Mouse (Mus musculus) adrenal gland (tissue): ENCODE results near the gene Gm8068.
"Not testable (repeated sequence)": the region's sequence is repeated elsewhere in the genome, so short reads cannot be mapped to it uniquely, and the experiment has no call there.

Source experiments
- intact Hi-C: fragments of 180-260 bp; cut with DNase I; formaldehyde crosslinking; loops from one replicate; pipeline ENCODE4 v1.15.1; 2025
- long read RNA-seq, 2 experiments: library from polyadenylated mRNA; unstranded; transcript quantifications; one replicate each; pipeline ENCODE4 v2.0.0; 2020; ENCODE audit warnings: borderline replicate concordance in 1 of 2; ENCODE audit not compliant: insufficient replicate concordance in 1 of 2

Gm8068 gene
- long read RNA-seq, experiment 1: 0 reads
- long read RNA-seq, experiment 2: 0 reads

DNA sequence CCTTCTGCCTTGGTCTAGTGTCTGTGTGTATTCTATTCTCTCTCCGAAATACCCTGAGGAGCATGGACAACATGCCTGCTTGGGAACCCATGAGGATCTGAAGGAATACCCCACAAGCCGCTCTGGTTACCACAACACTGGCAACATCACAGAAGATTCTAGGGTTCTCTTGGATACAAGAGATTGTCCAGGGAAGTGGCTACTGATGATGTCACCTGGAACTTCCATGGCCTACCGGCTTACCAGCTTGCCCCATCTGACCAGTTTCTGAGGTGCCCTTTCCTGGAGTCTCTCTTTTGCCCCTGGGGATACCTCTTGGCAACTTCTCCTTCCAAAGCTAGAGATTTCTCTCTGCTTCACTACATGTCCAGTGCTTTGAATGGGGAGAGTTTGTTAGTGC is at the start of gene Gm8068:
Gene Gm8068, minus strand, starts transcription at position 101 of the 400 bp plus-strand sequence.
- intact Hi-C loops: not testable (repeated sequence)

- intact Hi-C loops: not testable (repeated sequence)
These were observed 48.8 kb upstream of the Gm8068 start, which contains the start of gene Gm7929 for GRCm38 (mm10) chr14:41750514-41750913. Gene Gm7929 (minus strand): TSS chr14:41750614.

DNA sequence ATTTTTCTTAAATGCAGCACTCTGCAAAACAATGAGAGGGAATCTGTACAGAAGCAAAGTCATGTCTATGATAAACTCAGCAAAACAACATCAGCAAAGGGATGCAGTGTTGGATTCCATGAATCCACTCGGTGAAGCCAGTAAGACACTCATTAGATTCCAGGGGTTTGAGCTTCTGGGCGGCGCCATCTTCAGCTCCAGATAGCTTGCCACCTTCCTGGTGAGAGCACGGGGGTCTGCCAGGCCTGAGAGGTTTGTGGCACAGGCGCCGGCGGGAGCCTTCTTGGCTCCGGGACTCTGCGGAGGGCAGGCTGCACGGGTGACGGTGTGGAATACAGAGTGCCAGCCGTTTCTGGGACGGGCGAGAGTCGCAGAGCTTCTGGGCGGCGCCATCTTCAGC is 21.8 kb upstream of the Gm8068 start:
- intact Hi-C loops: not testable (repeated sequence)

GRCm38 (mm10) chr14:41717180-41717579 is 15.5 kb upstream of the Gm8068 start:
- intact Hi-C loops: not testable (repeated sequence)

- intact Hi-C loops: not testable (repeated sequence)
These were observed 53.5 kb downstream of the Gm8068 start for GRCm38 (mm10) chr14:41648176-41648575.
